Mouse (Mus musculus) liver, adult 2 months (tissue): ENCODE results near the gene Cxcl5.

Experiments used
- CTCF ChIP-seq: fragments of 200-500 bp; IDR thresholded peaks from 2 replicates; pipeline ENCODE4 v1.5.1; 2011; ENCODE audit warnings: low read depth, low read length, control low read depth
- POLR2A ChIP-seq: fragments of 200-500 bp; IDR thresholded peaks from 2 replicates; pipeline ENCODE4 v1.6.1; 2011; ENCODE audit warnings: low read length, control low read depth; ENCODE audit not compliant: insufficient read depth; ENCODE audit errors: extremely low read depth

GRCm38 (mm10) chr5:90753934-90754333, 5.2 kb upstream of the Cxcl5 start:
- no peak for TF ChIP-seq CTCF
- TF ChIP-seq POLR2A = no peak
